Mouse (Mus musculus): ENCODE results near the gene Olfr129. TPM values are rescaled to one million over a fixed set of nuclear protein-coding genes. Genes with fewer than 3 reads are reported as not detected.

Olfr129 gene
- polyA plus RNA-seq (2014; fragmentation: Nextera tagmentation; extraction: Ambion mirVana) = not detected in 2 replicates

GRCm38 (mm10) chr17:38059979-38060378 is at the start of gene Olfr129:
TSS of gene Olfr129 (minus strand) at chr17:38060079.
- H3K4me2 ChIP-seq (replicated peaks; ENCODE audit: low read depth, low read length) = no peak within 1 kb of the TSS
- no peak for ATAC-seq (ENCODE audit: low FRiP score, low TSS enrichment)
- H3K27ac ChIP-seq (ENCODE audit: low read depth, low read length) = no peak within 1 kb of the TSS
- H3K4me3 ChIP-seq (ENCODE audit: low read length) = no peak within 1 kb of the TSS
- no peak within 1 kb of the TSS for H3K9ac ChIP-seq (ENCODE audit: low read depth, low read length)
- H3K27me3 ChIP-seq (ENCODE audit: control insufficient read depth, insufficient read depth, low read length) = no peaks in the 10 kb centered on the region
- no peaks in the 10 kb centered on the region for H3K9me3 ChIP-seq (ENCODE audit: control insufficient read depth, low read length)
- 73% methylated on average over 1 of the region's 1 CpGs for WGBS
- H3K36me3 ChIP-seq (ENCODE audit: control insufficient read depth, insufficient read depth, low read length) = no peaks in the 10 kb centered on the region
- H3K4me1 ChIP-seq (ENCODE audit: control insufficient read depth, insufficient read depth, low read length) = no peaks in the 10 kb centered on the region

GRCm38 (mm10) chr17:38088593-38088992 is 28.7 kb upstream of the Olfr129 start, which contains the start of gene Olfr131:
TSS of gene Olfr131 (minus strand) at chr17:38088693.
- Histone ChIP-seq H3K4me1 (ENCODE audit: control insufficient read depth, insufficient read depth, low read length) (no peaks in the 10 kb centered on the region), H3K27me3 (ENCODE audit: control insufficient read depth, insufficient read depth, low read length) (no peaks in the 10 kb centered on the region), H3K27ac (ENCODE audit: low read depth, low read length) (no peak within 1 kb of the TSS), H3K4me2 (replicated peaks; ENCODE audit: low read depth, low read length) (no peak within 1 kb of the TSS), H3K36me3 (ENCODE audit: control insufficient read depth, insufficient read depth, low read length) (no peaks in the 10 kb centered on the region), H3K4me3 (ENCODE audit: low read length) (no peak within 1 kb of the TSS), H3K9ac (ENCODE audit: low read depth, low read length) (no peak within 1 kb of the TSS), H3K9me3 (ENCODE audit: control insufficient read depth, low read length) (no peaks in the 10 kb centered on the region)
- ATAC-seq (ENCODE audit: low FRiP score, low TSS enrichment) = no peak

- Histone ChIP-seq H3K9ac (ENCODE audit: low read depth, low read length) (no peak overlapping the region), H3K4me1 (ENCODE audit: control insufficient read depth, insufficient read depth, low read length) (no peaks in the 10 kb centered on the region), H3K36me3 (ENCODE audit: control insufficient read depth, insufficient read depth, low read length) (no peaks in the 10 kb centered on the region), H3K4me3 (ENCODE audit: low read length) (no peak overlapping the region), H3K27ac (ENCODE audit: low read depth, low read length) (no peak overlapping the region), H3K9me3 (ENCODE audit: control insufficient read depth, low read length) (no peaks in the 10 kb centered on the region), H3K27me3 (ENCODE audit: control insufficient read depth, insufficient read depth, low read length) (no peaks in the 10 kb centered on the region), H3K4me2 (replicated peaks; ENCODE audit: low read depth, low read length) (no peak overlapping the region)
- ATAC-seq (ENCODE audit: low FRiP score, low TSS enrichment) = no peak
- whole genome bisulfite sequencing = 81% methylated on average over 4 of the region's 4 CpGs
Observed at GRCm38 (mm10) chr17:38082364-38082763, 22.5 kb upstream of the Olfr129 start.

GRCm38 (mm10) chr17:38063621-38064020 is 3.7 kb upstream of the Olfr129 start, which contains the start of gene Olfr130:
TSS of gene Olfr130 (plus strand) at chr17:38063921.
- no peak within 1 kb of the TSS for H3K4me3 ChIP-seq (ENCODE audit: low read length)
- WGBS = 97% methylated on average over 1 of the region's 1 CpGs
- no peak within 1 kb of the TSS for H3K9ac ChIP-seq (ENCODE audit: low read depth, low read length)
- H3K27ac ChIP-seq (ENCODE audit: low read depth, low read length) = no peak within 1 kb of the TSS
- no peak for ATAC-seq (ENCODE audit: low FRiP score, low TSS enrichment)
- no peak within 1 kb of the TSS for H3K4me2 ChIP-seq (replicated peaks; ENCODE audit: low read depth, low read length)
- no peaks in the 10 kb centered on the region for H3K27me3 ChIP-seq (ENCODE audit: control insufficient read depth, insufficient read depth, low read length)
- no peaks in the 10 kb centered on the region for H3K4me1 ChIP-seq (ENCODE audit: control insufficient read depth, insufficient read depth, low read length)
- no peaks in the 10 kb centered on the region for H3K9me3 ChIP-seq (ENCODE audit: control insufficient read depth, low read length)
- no peaks in the 10 kb centered on the region for H3K36me3 ChIP-seq (ENCODE audit: control insufficient read depth, insufficient read depth, low read length)

- no peak overlapping the region for H3K4me2 ChIP-seq (replicated peaks; ENCODE audit: low read depth, low read length)
- H3K36me3 ChIP-seq (ENCODE audit: control insufficient read depth, insufficient read depth, low read length) = no peaks in the 10 kb centered on the region
- no peak overlapping the region for H3K9ac ChIP-seq (ENCODE audit: low read depth, low read length)
- no peaks in the 10 kb centered on the region for H3K4me1 ChIP-seq (ENCODE audit: control insufficient read depth, insufficient read depth, low read length)
- ATAC-seq (ENCODE audit: low FRiP score, low TSS enrichment) = no peak
- 25% methylated on average over 5 of the region's 5 CpGs for WGBS
- no peak overlapping the region for H3K27ac ChIP-seq (ENCODE audit: low read depth, low read length)
- no peaks in the 10 kb centered on the region for H3K9me3 ChIP-seq (ENCODE audit: control insufficient read depth, low read length)
- no peaks in the 10 kb centered on the region for H3K27me3 ChIP-seq (ENCODE audit: control insufficient read depth, insufficient read depth, low read length)
- H3K4me3 ChIP-seq (ENCODE audit: low read length) = no peak overlapping the region
Observed at GRCm38 (mm10) chr17:38026297-38026696, 33.6 kb downstream of the Olfr129 start.

- no peaks in the 10 kb centered on the region for H3K9me3 ChIP-seq (ENCODE audit: control insufficient read depth, low read length)
- no peaks in the 10 kb centered on the region for H3K27me3 ChIP-seq (ENCODE audit: control insufficient read depth, insufficient read depth, low read length)
- no peak overlapping the region for H3K4me2 ChIP-seq (replicated peaks; ENCODE audit: low read depth, low read length)
- ATAC-seq (ENCODE audit: low FRiP score, low TSS enrichment) = no peak
- no peak overlapping the region for H3K4me3 ChIP-seq (ENCODE audit: low read length)
- no peak overlapping the region for H3K27ac ChIP-seq (ENCODE audit: low read depth, low read length)
- no peaks in the 10 kb centered on the region for H3K36me3 ChIP-seq (ENCODE audit: control insufficient read depth, insufficient read depth, low read length)
- no peak overlapping the region for H3K9ac ChIP-seq (ENCODE audit: low read depth, low read length)
- 81% methylated on average over 2 of the region's 2 CpGs for WGBS
- H3K4me1 ChIP-seq (ENCODE audit: control insufficient read depth, insufficient read depth, low read length) = no peaks in the 10 kb centered on the region
Observed at GRCm38 (mm10) chr17:38016341-38016740, 43.5 kb downstream of the Olfr129 start.

- no peak for ATAC-seq (ENCODE audit: low FRiP score, low TSS enrichment)
- Histone ChIP-seq H3K27me3 (ENCODE audit: control insufficient read depth, insufficient read depth, low read length) (no peaks in the 10 kb centered on the region), H3K27ac (ENCODE audit: low read depth, low read length) (no peak overlapping the region), H3K4me3 (ENCODE audit: low read length) (no peak overlapping the region), H3K36me3 (ENCODE audit: control insufficient read depth, insufficient read depth, low read length) (no peaks in the 10 kb centered on the region), H3K4me1 (ENCODE audit: control insufficient read depth, insufficient read depth, low read length) (no peaks in the 10 kb centered on the region), H3K4me2 (replicated peaks; ENCODE audit: low read depth, low read length) (no peak overlapping the region), H3K9me3 (ENCODE audit: control insufficient read depth, low read length) (no peaks in the 10 kb centered on the region), H3K9ac (ENCODE audit: low read depth, low read length) (no peak overlapping the region)
- 64% methylated on average over 2 of the region's 2 CpGs for WGBS
Observed at GRCm38 (mm10) chr17:38004996-38005395, 54.9 kb downstream of the Olfr129 start.

Other genes starting within 250 kb of the Olfr129 start
- not detected in 2 replicates for gene Olfr125, start 227.1 kb downstream of the Olfr129 start, polyA plus RNA-seq (2014; fragmentation: Nextera tagmentation; extraction: Ambion mirVana)
- gene Olfr126, start 212.6 kb downstream of the Olfr129 start, polyA plus RNA-seq (2014; fragmentation: Nextera tagmentation; extraction: Ambion mirVana) = not detected in 2 replicates
- not detected in 2 replicates for gene Olfr127, start 159.6 kb downstream of the Olfr129 start, polyA plus RNA-seq (2014; fragmentation: Nextera tagmentation; extraction: Ambion mirVana)
- gene Olfr128, start 139.5 kb downstream of the Olfr129 start, polyA plus RNA-seq (2014; fragmentation: Nextera tagmentation; extraction: Ambion mirVana) = not detected in 2 replicates
- gene Olfr761, start 107.0 kb downstream of the Olfr129 start, polyA plus RNA-seq (2014; fragmentation: Nextera tagmentation; extraction: Ambion mirVana) = not detected in 2 replicates
- not detected in 2 replicates for gene Olfr130, start 3.8 kb upstream of the Olfr129 start, polyA plus RNA-seq (2014; fragmentation: Nextera tagmentation; extraction: Ambion mirVana)
- not detected in 2 replicates for gene Olfr131, start 28.6 kb upstream of the Olfr129 start, polyA plus RNA-seq (2014; fragmentation: Nextera tagmentation; extraction: Ambion mirVana)
- gene Olfr132, start 74.4 kb upstream of the Olfr129 start, polyA plus RNA-seq (2014; fragmentation: Nextera tagmentation; extraction: Ambion mirVana) = not detected in 2 replicates
- gene Olfr133, start 85.2 kb upstream of the Olfr129 start, polyA plus RNA-seq (2014; fragmentation: Nextera tagmentation; extraction: Ambion mirVana) = not detected in 2 replicates
- not detected in 2 replicates for gene Olfr134, start 111.3 kb upstream of the Olfr129 start, polyA plus RNA-seq (2014; fragmentation: Nextera tagmentation; extraction: Ambion mirVana)
- not detected in 2 replicates for gene Olfr135, start 144.3 kb upstream of the Olfr129 start, polyA plus RNA-seq (2014; fragmentation: Nextera tagmentation; extraction: Ambion mirVana)
- not detected in 2 replicates for gene Olfr138, start 201.0 kb upstream of the Olfr129 start, polyA plus RNA-seq (2014; fragmentation: Nextera tagmentation; extraction: Ambion mirVana)
- not detected in 2 replicates for gene Olfr137, start 247.5 kb upstream of the Olfr129 start, polyA plus RNA-seq (2014; fragmentation: Nextera tagmentation; extraction: Ambion mirVana)

Data from kidney, embryonic 14.5 days (tissue).